Mouse (Mus musculus): ENCODE measurements around the gene Spire2.

DNA sequence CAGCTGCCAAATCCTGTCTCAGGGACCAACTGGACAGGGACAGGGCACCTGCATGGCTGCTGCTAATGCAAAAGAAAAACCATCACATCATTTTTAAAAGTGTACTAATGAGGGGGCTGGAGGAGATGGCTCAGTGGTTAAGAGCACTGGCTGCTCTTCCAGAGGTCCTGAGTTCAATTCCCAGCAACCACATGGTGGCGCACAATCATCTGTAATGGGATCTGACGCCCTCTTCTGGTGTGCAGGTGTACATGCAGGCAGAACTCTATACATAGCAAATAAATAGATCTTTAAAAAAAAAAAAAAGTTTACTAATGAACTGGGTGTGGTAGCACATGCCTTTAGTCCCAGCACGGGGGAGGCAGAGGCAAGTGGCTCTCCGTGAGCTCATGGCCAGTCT is 23.8 kb upstream of the Spire2 start:
- TF ChIP-seq TAL1 (IDR thresholded peaks at IDR 0.05; ENCODE audit: low read length) = no peak
- TF ChIP-seq GATA1 (IDR thresholded peaks at IDR 0.05; ENCODE audit: low read length) = no peak

All from erythroblast, embryonic 14.5 days (primary cell).